Mouse (Mus musculus) gastrocnemius, adult 18-20 months (tissue): ENCODE measurements around the gene Galr2. TPM values are rescaled to one million over a fixed set of nuclear protein-coding genes. Genes with fewer than 3 reads are reported as not detected.

Source experiments
- DNase-seq: peaks from one replicate; pipeline ENCODE4 v3.0.0; 2021; ENCODE audit warnings: low spot score
- long read RNA-seq, 2 experiments: library from polyadenylated mRNA; stranded (forward); transcript quantifications; one replicate each; pipeline ENCODE4 v2.0.0; 2021
- total RNA-seq, 2 experiments: library from RNA; stranded (reverse); gene quantifications; 2 replicates each; pipeline ENCODE4 v1.2.3; 2021

Gene Galr2
- under 1 TPM in 1 of 2 experiments, not detected in 1; 0.19 TPM for total RNA-seq
- long read RNA-seq, experiment 1: 0 reads
- long read RNA-seq, experiment 2: 0 reads

DNA sequence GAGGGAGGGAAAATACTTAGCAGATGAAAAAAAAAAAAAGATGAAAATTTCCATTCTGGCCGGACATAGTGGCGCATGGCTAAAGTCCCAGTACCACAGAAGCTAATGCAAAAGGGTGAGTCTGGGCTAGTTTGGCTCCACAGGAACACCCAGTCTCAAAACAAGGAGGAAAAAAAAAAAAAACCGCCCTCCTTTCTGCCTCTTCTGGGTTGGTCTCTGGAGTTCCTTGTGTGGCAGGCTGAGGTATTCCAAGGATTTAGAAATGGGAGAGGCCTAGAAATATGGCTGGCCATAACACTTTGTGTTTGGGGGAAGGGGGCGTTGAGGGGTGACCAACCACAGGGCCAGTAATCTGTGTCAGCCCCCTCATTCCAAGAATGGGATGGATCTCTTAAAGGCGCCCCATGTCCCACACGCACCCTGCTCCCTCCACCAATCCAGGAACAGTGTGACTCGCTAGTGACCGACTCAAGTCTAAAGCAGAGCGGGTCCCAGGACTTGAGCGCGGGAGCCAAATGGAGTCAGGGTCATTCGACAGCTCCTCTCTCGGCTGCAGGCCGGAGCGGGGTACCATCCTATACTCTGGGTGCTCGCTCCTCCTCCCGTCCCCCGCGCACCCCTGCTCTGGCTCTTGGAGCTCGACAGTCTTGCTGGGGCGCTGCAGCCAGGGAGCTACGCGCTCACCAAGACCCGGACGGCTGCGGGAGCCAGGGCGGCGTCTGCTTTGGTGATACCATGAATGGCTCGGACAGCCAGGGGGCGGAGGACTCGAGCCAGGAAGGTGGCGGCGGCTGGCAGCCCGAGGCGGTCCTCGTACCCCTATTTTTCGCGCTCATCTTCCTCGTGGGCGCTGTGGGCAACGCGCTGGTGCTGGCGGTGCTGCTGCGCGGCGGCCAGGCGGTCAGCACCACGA is at the start of gene Galr2:
Gene Galr2 (plus strand): TSS at position 189 of the 913 bp plus-strand sequence.
- no peak for DNase-seq

DNA sequence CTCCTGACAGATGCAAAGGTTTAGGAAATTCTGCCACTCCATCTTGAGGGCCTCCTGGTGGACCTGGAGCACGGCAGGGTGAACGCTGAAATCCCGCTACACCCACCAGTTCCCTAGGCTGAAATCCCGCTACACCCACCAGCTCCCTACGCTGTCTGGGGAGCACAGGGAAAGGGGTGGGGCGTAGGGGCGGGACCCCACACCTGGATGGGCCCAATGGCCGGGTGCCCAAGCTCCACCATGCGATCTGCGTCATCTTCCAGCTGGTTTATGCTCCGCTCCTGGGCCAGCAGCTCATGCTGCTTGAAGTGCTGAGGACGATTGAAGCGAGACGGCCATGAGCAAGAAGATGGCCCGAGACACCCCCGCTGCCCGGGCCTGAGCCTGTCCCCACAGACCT is 48.3 kb upstream of the Galr2 start:
- DNase-seq: no peak

DNA sequence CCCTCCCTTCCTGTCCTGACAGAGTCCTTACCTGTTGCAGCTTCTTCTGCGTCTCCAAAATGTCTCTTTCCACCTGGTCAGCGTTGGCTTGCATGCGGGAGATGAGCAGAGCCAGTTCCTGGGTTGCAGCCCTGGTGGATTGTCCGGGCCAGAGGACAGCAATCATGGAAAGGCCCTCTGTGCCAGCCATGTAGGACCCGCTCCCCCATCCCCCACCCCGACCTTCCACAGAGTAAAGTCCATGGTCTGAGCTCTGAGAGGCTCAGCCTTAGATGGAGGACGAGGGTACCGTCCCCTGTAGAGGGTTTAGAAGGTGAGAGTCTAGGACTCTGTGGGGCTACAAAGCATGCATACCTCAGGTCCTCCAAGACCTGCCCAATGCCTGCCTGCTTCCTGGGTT is 45.8 kb upstream of the Galr2 start:
- DNase-seq: no peak

DNA sequence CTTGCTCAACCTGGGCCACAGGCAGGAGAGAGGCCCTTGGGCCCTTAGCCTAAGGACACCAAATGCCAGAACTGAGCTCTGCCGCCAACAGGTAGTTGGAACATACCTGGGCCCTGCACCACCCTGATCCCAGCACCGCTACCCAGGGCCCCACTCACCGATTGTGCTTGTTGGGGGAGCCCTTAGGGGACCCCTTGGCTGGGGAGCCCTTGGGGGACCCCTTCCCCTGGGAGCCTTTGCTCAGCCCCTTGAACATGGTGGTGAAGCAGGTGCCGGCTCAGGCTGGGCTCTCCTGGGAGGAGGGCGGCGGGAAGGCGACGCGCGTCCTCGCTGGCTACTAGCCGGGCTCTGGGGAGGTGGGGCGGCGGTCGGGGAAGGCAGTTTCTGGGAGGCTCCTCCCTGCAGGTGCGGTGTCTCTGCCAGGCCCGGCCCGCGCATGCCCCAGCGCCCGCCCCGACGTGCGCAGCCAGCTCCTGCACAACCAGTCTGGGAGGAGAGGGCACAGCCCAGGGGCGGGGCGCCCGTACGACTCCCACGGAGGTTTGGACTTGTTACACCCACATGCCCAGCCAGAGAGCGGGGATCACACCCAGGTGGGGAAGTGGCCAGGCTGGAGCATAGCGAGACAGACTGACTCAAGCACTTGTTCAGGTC is 42.9 kb upstream of the Galr2 start, which contains the start of gene Evpl:
Gene Evpl (minus strand): TSS at position 336 of the 654 bp plus-strand sequence.
- DNase-seq: no peak

DNA sequence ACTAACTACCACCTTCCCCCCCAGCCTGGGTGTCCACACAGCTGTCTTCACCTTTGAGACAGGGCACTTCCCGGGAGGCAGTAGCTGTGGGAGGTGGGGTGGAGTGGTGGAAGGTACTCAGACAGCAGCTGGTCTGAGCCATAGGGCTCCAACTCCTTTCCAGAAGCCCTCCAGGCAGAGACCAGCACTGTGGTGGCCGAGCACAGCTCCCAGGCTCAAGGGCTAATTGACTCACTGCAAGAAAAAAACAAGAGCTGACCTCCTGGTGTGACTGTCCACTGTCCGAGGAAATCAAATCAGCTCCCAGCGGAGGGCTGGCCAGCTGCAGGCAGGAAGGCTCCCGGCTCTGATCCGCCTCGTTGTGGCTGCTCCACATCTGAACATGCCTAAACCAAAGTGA is 40.9 kb upstream of the Galr2 start:
- DNase-seq: no peak

DNA sequence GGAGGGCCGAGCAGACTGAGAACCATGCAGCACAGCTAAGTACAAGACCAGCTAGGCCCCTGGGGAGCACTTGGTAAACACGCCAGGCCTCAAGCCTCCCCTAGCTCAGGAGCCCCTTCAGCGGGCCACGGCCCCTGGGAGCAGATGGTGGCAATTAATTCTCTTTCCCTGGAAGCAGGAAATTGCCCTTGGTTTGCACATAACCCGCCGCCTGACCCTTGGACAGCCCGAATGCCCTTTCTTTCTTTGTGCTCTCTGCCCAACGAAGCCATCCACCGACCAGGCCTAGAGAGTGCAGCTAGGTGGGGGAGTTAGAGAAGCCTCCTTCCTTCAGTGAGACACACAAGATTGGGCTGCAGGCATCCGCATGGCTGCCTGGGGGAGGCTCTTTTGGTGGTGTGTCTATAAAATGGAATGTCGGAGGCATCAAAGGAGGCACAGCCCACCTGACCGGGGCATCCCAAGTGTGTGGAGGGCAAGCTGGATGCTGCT is 38.9 kb upstream of the Galr2 start:
- DNase-seq: no peak

DNA sequence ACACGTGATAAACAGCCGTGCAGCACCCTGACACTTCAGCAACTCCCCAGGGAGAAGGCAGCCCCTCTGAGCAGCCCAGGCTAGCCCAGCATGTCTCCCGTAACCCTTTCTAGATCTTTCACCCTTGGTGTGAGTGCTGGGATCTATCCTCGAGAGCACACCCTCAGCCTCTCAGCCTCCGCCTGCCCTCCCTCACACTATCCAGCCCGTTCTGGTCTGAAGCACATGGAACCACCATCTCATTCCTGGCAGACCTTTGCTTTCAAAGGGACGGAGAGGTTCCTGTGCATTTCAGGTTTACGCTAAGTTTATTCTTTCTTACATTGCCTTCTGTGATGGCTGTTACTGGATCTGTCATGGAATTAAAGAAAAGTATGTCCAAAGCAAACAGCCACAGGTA is 36.2 kb upstream of the Galr2 start:
- DNase-seq: no peak

DNA sequence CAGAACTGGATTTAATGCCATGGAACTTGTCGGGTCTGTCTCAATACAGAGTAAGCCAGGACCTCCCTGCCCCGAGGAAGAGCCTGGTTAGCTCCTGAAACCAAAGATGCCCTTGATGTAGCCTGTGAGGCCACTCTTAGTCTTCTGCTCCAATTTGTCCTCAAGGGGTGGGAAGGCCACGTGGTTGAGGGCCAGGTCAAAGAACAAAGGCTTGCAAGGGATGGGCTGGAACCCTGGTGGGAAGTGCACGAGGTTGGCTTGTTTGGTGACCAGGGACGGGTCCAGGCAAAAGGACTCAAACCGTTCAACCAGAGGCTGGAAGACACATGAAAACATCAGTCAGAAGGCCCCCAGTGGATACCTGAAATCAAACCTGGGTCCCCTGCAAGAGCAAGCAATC is 35.1 kb upstream of the Galr2 start:
- DNase-seq: no peak

DNA sequence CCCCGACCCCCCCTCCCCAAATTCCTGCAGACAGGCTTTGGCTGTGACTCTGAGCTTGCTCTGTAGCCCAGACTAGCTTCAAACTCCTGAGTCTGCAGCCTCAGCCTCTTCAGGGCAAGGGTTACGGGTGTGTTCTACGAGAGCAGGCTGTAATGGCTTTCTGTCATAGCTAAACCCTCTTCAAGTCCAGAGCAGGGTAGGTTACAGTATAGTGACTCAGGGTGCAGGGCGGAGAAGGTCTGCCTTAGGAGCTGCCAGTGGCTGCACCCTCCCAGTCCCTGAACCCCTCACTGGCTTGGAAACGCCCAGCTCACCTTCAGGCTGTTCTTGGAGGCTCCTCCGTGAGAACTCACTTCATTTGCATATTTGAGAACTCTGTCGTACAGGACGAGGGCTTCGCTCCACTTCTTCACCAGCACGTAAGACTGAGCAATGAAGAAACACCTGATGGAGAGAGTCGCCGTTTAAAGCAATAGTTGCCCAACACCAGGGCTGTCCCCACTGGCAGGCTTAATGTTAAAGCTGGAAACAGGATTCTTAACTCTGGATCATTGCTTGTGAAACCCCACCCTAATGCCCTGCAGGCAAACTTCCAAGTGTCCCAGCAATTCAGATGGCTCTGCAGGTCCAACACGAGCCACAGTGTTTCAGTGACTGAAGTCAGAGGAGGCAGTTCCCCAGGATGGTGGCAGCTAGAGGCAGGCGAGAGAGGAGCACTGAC is 33.1 kb upstream of the Galr2 start:
- DNase-seq: no peak

DNA sequence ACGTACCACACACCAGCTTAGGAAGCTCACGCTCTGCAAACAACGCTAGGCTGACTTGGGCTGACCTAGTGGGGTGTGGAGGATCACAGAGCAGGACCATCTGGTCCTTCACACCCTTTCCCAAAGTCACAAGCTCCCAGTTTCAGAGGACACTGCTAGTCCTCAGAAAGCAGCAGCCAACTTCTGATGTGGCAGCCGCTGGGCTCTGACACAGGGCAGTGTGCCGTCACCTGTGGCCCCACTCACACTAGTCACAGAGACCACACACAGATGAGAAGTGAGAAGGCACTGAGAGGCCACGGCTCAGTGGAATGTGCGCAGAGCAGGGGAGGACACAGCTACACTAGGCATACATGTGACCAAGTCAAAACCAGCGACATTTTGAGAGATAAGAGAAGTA is 29.8 kb upstream of the Galr2 start:
- no peak for DNase-seq

DNA sequence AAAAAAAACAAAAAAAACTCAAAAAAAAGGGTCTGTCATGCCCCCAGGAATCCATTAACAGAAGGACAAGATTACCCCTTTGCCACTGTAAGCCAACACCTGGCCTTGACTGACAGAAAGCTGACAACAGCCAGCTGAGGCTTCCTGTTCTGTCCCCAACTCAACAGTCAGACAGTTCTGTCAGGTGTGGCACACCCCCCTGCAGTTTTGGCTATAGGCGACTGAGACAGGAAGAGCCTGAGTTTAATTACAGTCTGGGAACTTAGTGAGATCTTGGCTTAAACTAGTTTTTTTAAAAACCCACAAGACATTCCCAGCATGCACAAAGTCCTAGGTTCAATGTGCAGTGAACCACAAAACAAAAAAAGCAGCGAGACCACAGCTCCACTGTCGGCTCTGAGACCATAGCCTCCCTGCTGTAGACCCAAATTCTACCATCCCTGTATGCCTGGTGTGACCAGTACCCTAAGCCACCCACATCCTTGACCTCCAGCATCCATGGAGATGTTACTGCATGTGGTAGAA is 27.6 kb upstream of the Galr2 start:
- DNase-seq: no peak

DNA sequence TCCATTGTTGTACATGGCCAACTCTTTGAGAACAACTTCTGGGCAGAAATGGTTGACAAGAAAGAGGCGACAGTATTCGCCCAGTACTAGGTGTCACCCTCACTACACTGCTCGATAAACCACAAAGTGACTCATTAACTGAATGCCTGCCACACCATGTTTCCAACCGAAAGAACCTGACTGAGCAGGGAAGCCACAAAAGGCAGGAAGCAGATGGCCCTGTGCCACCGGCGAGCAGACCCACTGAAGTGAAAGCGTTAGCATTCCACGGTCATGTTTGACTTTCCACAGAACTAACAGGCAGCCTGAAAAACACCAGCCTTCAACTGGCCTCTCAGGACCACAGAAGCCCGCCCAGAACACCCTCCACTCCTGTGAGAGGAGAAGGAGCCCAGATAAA is 26.1 kb upstream of the Galr2 start:
- DNase-seq: no peak

DNA sequence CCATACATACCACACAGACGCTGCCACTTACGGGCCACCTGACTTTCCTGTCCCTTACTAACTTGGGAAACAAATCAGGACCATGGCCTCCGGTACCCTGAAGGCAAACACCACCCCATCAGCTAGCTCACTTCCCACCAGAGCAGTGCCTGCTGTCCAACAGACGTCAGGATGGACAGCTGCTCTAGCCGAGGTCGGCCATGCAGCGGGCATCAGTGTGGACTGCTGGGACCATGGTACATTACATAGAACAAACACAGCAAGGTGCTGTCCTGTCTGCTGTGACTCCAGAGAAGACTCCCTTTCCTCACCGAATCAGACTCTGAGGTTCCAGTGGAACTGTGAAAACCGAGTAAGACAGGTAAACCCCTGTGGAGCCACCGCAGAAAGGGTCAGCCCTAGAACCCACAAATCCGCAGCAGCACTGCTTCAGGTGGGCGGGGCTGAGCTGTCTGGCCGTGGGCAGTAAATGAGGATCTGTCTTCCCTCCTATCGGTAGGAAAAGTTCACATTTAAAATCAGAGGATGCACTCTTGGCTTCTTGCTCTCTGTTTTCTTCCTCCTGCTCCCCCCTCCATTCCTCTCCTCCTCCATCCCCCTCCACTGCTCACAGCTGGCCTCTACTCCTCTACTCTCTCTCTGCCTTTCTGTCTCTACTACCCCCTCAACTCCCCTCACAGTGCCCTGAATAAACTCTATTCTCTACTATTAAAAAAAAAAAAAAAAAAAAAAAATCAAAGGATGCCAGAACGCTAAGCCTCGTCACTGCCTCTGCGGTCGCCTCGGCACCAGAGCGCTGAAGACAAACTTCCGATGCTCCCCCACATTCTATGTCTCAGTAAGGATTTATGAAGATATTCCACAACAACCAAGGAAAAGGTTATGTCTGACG is 25.4 kb upstream of the Galr2 start:
- DNase-seq: no peak

DNA sequence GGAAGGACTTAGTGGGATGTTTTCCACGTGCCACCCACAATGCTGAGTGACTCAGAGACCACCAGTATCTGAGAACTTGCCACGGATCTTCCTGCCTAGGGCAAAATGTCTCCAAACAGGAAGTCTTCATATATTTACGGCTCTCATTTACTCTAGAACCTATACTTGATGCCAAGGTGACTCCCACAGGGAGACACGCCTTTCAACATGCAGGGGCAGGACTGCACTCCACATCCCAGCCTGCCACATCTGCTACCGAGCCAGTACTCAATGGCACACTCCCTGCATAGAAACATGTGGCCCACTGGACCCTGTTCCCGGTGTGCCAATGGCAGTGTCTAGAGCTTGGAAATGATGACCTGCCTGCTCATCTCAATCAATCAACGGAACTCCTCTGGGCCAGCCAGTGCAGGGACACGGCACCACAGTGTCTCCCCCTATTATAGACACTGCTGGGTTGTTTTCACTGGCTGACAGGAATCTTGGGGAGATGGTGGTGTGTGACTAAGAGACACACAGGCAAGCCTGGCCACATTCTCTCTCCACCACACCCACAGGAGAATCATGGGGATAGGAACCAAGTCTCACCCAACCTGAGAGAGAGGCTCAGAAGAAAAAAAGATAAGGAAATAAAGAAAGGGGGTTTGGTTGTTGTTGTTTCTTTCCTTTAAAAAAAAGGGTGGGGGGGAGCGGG is 24.6 kb upstream of the Galr2 start:
- DNase-seq: no peak

DNA sequence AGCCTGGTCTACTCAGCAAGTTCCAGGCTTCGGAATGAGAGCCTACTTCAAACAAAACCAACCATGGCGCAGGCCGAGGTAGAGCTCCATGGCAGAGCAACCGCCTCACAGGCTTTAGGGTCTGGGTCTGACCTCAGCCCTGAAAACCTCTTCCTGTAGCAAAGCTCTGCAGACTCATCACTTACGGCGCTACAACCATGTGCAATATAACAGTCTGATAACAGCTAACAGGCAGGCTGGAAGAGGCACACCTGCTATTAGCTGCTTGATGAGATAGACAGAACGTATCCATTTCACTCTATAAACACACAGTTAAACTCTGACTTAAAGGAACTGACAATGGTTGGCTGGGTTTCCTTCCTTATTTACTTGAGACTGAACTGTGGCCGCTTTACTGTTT is 21.3 kb upstream of the Galr2 start:
- no peak for DNase-seq

DNA sequence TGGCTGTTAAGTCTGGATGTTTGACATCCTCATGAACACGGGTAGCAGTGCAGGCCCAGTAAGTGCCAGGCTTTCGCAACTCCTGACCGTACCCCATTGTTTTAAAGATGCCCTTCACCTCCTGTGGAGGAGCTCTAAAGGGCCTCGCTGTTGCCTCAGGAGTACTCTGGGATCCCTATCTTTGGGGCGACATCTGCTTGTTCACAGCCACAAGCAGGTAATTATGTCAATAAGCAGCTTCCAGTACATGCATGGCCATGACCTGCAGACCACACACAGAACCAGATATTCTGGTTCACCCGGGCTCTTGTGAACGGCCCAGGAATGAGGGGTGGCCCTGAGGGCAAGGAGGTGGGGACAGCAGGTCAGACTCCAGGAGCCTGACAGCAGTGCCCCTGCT is 20.5 kb upstream of the Galr2 start:
- no peak for DNase-seq

DNA sequence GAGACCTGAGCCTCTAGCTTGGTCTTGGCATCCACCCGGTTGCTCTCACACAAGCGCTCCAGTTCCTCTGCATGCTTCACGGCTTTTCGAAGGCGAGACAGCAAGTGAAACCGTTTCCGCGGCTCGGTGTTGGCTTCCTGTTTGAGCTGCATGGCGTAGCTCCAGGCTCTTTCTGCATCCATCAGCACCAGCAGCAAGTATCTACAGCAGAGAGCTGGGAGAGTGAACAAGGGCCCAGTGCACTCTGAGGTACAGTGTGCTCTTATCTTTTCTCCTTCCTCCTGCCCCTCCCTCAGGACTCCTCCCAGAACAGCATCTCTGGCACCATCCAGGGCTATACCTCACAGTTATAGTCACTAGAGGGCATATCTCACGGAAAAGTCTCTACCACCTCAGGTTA is 15.4 kb upstream of the Galr2 start:
- peak; percentile 58 for DNase-seq

DNA sequence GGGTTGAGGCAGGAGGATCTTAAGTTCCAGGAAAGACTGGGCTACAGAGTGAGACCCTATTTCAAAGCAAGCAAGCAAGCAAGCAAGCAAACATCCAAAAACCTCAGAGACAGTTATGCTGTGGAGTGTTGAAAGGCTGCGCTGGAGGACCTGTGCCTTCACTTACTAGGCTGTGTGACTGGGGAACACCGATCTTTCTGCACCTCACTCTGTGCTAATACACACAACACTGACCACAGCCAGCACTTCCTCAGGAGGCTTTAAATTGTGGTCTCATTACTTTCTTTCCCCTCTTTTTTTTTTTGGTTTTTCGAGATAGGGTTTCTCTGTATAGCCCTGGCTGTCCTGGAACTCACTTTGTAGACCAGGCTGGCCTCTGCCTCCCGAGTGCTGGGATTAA is 14.9 kb upstream of the Galr2 start:
- no peak for DNase-seq

DNA sequence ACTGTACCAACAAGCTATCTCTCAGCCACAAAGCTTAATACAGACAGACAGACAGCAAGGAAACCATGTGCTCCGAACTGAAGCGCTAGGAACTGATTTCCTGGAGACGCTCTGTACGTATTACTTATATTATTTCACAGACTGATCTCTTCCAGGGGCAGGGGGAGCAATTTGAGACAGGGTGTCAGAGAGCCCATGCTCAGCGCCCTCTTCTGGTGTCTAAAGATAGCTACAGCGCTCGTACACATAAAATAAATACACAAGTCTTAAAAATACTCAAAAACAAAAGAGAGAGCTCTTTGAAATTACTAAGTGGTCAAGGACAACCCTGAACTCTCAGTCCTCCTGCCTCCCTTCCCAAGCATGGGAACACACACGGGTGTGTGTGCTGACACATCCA is 13.1 kb upstream of the Galr2 start:
- DNase-seq: no peak

DNA sequence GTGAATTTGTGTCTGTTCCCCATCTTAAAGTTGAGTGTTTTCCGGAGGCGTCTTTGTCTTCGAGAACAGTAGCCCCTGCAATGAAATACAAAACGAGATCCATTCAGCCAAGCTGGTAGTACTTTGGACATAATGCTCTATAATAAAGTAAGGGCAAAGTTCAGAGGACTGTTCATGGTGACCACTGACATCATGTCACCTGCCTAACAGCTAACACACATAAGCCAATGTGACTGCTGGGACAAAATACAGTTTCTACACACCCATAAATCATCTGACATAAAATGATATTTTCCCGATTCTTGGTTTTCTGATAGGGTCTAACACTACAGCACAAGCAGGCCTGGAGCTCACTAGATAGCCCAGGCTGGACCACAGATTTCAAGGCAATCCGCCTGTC is 12.4 kb upstream of the Galr2 start:
- no peak for DNase-seq
